Mouse (Mus musculus): Measurements from ENCODE around the gene Capn13. TPM values are rescaled to one million over a fixed set of nuclear protein-coding genes. Genes with fewer than 3 reads are reported as not detected.

Gene Capn13
- polyA plus RNA-seq, 2 experiments = 0.09 TPM; not detected in 1

DNA sequence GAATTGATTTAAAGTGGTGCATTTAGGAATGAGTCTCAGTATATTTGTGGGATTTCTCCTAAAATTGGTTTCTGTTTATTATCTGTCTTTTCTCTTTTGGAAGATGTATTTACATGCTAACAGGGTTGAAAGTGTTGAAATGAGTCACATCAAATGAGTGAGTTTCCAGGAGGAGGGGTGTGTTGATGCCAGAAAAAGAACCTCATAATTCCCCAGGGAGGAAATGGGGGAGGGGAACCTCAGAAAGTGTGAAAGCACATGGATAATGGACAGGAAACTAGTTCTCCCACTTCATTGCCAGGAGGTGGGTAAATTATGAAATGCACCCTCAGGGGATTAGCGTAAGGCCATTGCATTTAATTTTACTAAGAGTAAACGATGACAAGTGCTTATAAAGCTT lies 16.7 kb upstream of the Capn13 start:
- WGBS (ENCODE audit: insufficient replicate concordance) = 45% methylated on average over 2 of the region's 2 CpGs
- Histone ChIP-seq H3K27ac (no peak overlapping the region), H3K27me3 (ENCODE audit: control insufficient read depth, insufficient read depth, low read length) (no peaks in the 10 kb centered on the region), H3K4me3 (ENCODE audit: insufficient read depth in 1 of 2, low read depth in 2 of 2, low read length in 2 of 2) (no peak overlapping the region), H3K36me3 (replicated peaks; ENCODE audit: control insufficient read depth, insufficient read depth, low read depth) (no peaks in the 10 kb centered on the region), H3K9ac (replicated peaks) (no peak overlapping the region), H3K4me2 (ENCODE audit: low read depth) (no peak overlapping the region), H3K9me3 (ENCODE audit: control insufficient read depth, low read length) (no peaks in the 10 kb centered on the region), H3K4me1 (replicated peaks; ENCODE audit: control insufficient read depth in 2 of 2, insufficient read depth in 2 of 2, low read length in 1 of 2) (no peaks in the 10 kb centered on the region)
- no peak for ATAC-seq (ENCODE audit: insufficient read depth)
- TF ChIP-seq EP300 (IDR thresholded peaks at IDR 0.05; ENCODE audit: low read depth) = no peak
- DNase-seq (ENCODE audit: low read depth in 3 of 3, low spot score in 3 of 3) = no peak

DNA sequence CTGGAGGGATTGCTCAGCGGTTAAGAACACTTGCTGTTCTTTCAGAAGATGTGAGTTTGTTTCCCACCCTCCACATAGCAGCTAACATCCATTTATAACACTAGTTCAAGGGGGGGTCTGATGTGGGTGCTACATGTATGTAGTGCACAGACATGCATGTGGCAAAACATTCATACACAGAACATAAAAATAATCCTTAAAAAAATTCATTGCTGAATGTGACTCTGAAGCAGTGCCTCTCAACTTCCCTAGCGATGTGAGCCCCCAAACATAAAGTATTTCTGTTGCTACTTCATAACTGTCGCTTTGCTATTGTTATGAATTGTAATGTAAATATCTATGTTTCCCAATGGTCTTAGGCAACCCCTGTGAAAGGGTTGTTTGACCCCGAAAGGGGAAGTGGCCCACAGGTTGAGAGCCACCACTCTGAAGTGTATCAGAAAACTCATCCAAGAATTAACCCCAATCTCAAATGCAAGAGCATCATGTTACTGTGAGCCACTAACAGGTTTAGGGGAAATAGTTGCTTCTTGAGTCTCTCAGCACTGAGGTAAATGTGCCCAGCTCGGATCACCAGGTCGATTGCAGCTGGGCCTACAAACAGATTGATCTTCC lies 15.6 kb upstream of the Capn13 start:
- no peaks in the 10 kb centered on the region for H3K36me3 ChIP-seq (replicated peaks; ENCODE audit: control insufficient read depth, insufficient read depth, low read depth)
- H3K9ac ChIP-seq (replicated peaks) = no peak overlapping the region
- WGBS (ENCODE audit: insufficient replicate concordance) = 36% methylated on average over 6 of the region's 6 CpGs
- no peak overlapping the region for H3K4me2 ChIP-seq (ENCODE audit: low read depth)
- no peak overlapping the region for H3K27ac ChIP-seq
- H3K4me1 ChIP-seq (replicated peaks; ENCODE audit: control insufficient read depth in 2 of 2, insufficient read depth in 2 of 2, low read length in 1 of 2) = no peaks in the 10 kb centered on the region
- no peak for ATAC-seq (ENCODE audit: insufficient read depth)
- no peak for DNase-seq (ENCODE audit: low read depth in 3 of 3, low spot score in 3 of 3)
- TF ChIP-seq EP300 (IDR thresholded peaks at IDR 0.05; ENCODE audit: low read depth) = no peak
- no peak for TF ChIP-seq CTCF (IDR thresholded peaks at IDR 0.05; ENCODE audit: low read depth)
- H3K4me3 ChIP-seq (ENCODE audit: insufficient read depth in 1 of 2, low read depth in 2 of 2, low read length in 2 of 2) = no peak overlapping the region
- H3K9me3 ChIP-seq (ENCODE audit: control insufficient read depth, low read length) = no peaks in the 10 kb centered on the region
- no peaks in the 10 kb centered on the region for H3K27me3 ChIP-seq (ENCODE audit: control insufficient read depth, insufficient read depth, low read length)

DNA sequence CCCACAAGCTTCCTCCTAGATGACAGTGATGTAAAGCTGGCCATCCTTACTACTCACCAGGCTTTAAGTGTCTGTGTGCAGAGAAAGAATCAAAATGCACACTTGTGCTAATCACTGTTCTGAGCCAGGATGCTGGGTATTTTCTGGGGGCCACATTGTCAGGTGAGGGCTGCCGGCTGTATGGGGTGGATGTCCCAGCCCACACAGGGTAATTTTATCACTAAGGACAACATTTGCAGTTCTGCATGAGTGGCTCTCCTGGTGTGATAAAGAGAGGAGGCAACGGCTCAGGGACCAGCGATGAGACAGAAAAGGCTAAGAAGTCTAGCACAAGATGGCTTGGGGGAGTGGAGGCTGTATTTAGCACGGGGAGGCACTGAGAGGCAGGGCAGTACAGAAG lies 11.2 kb upstream of the Capn13 start:
- no peak for ATAC-seq (ENCODE audit: insufficient read depth)
- no peak overlapping the region for H3K9ac ChIP-seq (replicated peaks)
- TF ChIP-seq EP300 (IDR thresholded peaks at IDR 0.05; ENCODE audit: low read depth) (no peak), CTCF (IDR thresholded peaks at IDR 0.05; ENCODE audit: low read depth) (no peak)
- no peak overlapping the region for H3K4me3 ChIP-seq (ENCODE audit: insufficient read depth in 1 of 2, low read depth in 2 of 2, low read length in 2 of 2)
- no peak overlapping the region for H3K27ac ChIP-seq
- no peaks in the 10 kb centered on the region for H3K4me1 ChIP-seq (replicated peaks; ENCODE audit: control insufficient read depth in 2 of 2, insufficient read depth in 2 of 2, low read length in 1 of 2)
- no peaks in the 10 kb centered on the region for H3K9me3 ChIP-seq (ENCODE audit: control insufficient read depth, low read length)
- no peak for DNase-seq (ENCODE audit: low read depth in 3 of 3, low spot score in 3 of 3)
- no peaks in the 10 kb centered on the region for H3K27me3 ChIP-seq (ENCODE audit: control insufficient read depth, insufficient read depth, low read length)
- H3K4me2 ChIP-seq (ENCODE audit: low read depth) = no peak overlapping the region
- 49% methylated on average over 4 of the region's 4 CpGs for WGBS (ENCODE audit: insufficient replicate concordance)
- H3K36me3 ChIP-seq (replicated peaks; ENCODE audit: control insufficient read depth, insufficient read depth, low read depth) = no peaks in the 10 kb centered on the region

DNA sequence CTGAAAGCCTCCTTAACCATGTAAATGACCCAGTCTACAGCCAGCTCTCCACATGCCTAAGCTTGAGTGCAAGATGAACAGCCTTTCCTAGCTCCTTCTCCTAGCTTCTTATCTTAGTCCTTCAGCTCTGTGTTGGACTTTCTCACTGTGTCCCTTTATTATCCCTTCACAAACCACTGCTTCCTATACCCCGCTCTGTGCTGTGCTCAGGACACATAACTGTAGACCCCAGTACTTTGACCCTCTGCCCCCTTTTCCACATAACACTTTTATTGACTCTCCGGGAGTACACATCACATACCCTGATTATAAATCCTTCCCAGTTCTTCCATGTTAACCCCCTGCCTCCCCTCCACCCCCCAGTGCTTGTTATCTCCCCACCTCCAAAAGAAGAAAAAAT lies 606 bp upstream of the Capn13 start:
- no peak overlapping the region for H3K4me3 ChIP-seq (ENCODE audit: insufficient read depth in 1 of 2, low read depth in 2 of 2, low read length in 2 of 2)
- no peaks in the 10 kb centered on the region for H3K27me3 ChIP-seq (ENCODE audit: control insufficient read depth, insufficient read depth, low read length)
- no peaks in the 10 kb centered on the region for H3K9me3 ChIP-seq (ENCODE audit: control insufficient read depth, low read length)
- no peak overlapping the region for H3K27ac ChIP-seq
- H3K4me2 ChIP-seq (ENCODE audit: low read depth) = no peak overlapping the region
- no peaks in the 10 kb centered on the region for H3K4me1 ChIP-seq (replicated peaks; ENCODE audit: control insufficient read depth in 2 of 2, insufficient read depth in 2 of 2, low read length in 1 of 2)
- DNase-seq (ENCODE audit: low read depth in 3 of 3, low spot score in 3 of 3) (no peak), ATAC-seq (ENCODE audit: insufficient read depth) (no peak)
- H3K9ac ChIP-seq (replicated peaks) = no peak overlapping the region
- no peak for TF ChIP-seq EP300 (IDR thresholded peaks at IDR 0.05; ENCODE audit: low read depth)
- no peak for TF ChIP-seq CTCF (IDR thresholded peaks at IDR 0.05; ENCODE audit: low read depth)
- whole genome bisulfite sequencing (ENCODE audit: insufficient replicate concordance) = 46% methylated on average over 2 of the region's 2 CpGs
- no peaks in the 10 kb centered on the region for H3K36me3 ChIP-seq (replicated peaks; ENCODE audit: control insufficient read depth, insufficient read depth, low read depth)

GRCm38 (mm10) chr17:73399136-73399535 lies 1.5 kb downstream of the Capn13 start:
- ATAC-seq (ENCODE audit: insufficient read depth) (no peak), DNase-seq (ENCODE audit: low read depth in 3 of 3, low spot score in 3 of 3) (no peak)
- Histone ChIP-seq H3K27ac (no peak overlapping the region), H3K4me1 (replicated peaks; ENCODE audit: control insufficient read depth in 2 of 2, insufficient read depth in 2 of 2, low read length in 1 of 2) (no peaks in the 10 kb centered on the region), H3K27me3 (ENCODE audit: control insufficient read depth, insufficient read depth, low read length) (no peaks in the 10 kb centered on the region), H3K9me3 (ENCODE audit: control insufficient read depth, low read length) (no peaks in the 10 kb centered on the region), H3K9ac (replicated peaks) (no peak overlapping the region), H3K36me3 (replicated peaks; ENCODE audit: control insufficient read depth, insufficient read depth, low read depth) (no peaks in the 10 kb centered on the region), H3K4me2 (ENCODE audit: low read depth) (no peak overlapping the region), H3K4me3 (ENCODE audit: insufficient read depth in 1 of 2, low read depth in 2 of 2, low read length in 2 of 2) (no peak overlapping the region)
- no peak for TF ChIP-seq EP300 (IDR thresholded peaks at IDR 0.05; ENCODE audit: low read depth)
- no peak for TF ChIP-seq CTCF (IDR thresholded peaks at IDR 0.05; ENCODE audit: low read depth)
- 25% methylated on average over 2 of the region's 2 CpGs for WGBS (ENCODE audit: insufficient replicate concordance)

Data from liver, embryonic 14.5 days (tissue).